Mouse (Mus musculus): ENCODE results near the gene Cdkal1.

DNA sequence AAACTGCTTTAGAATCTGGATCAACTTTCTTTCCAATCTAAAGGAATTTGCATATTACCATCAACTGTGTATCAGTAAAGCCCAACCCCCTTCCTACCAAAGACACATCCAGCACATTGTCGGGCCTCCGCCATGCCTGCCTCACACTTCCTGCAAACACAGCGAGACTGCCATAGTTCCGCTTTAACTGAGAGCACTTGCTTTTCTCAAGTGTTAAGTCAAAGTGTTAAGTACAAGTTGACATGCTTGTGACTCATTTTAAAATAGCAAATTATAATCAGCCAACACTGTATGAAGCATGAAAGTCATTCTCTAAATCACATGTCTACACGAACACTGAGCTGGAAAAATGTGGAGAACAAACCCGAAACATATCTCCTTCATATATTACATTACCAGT lies 305.3 kb downstream of the Cdkal1 start:
- TF ChIP-seq CTCF (conservative IDR thresholded peaks at IDR 0.05; ENCODE audit: insufficient read depth, insufficient read length, low read depth, low read length) (no peak), POLR2A (IDR thresholded peaks at IDR 0.05; ENCODE audit: low read depth, low read length) (no peak)
